Mouse (Mus musculus) liver, embryonic 16.5 days (tissue): ENCODE data around the gene Mtor. TPM values are rescaled to one million over a fixed set of nuclear protein-coding genes. Genes with fewer than 3 reads are reported as not detected.

ENCODE experiments used
- ATAC-seq: fragments of 200-750 bp; cut with Nextera tagmentation; 2 replicates; pipeline ENCODE4 v1.8.0; 2017; ENCODE audit warnings: low read depth, mild to moderate bottlenecking, moderate number of reproducible peaks, moderate library complexity
- H3K27ac ChIP-seq: fragments of 300-500 bp; sonication (generic); 2 replicates; pipeline ENCODE4 v1.5.1; 2014; ENCODE audit warnings: mild to moderate bottlenecking, low read length
- H3K27me3 ChIP-seq: fragments of 300-500 bp; sonication (generic); 2 replicates; pipeline ENCODE4 v1.6.1; 2014; ENCODE audit warnings: low read depth, low read length, mixed read lengths; ENCODE audit not compliant: control insufficient read depth, insufficient read depth
- H3K36me3 ChIP-seq: fragments of 300-500 bp; sonication (generic); 2 replicates; pipeline ENCODE4 v1.6.1; 2014; ENCODE audit warnings: mild to moderate bottlenecking; ENCODE audit not compliant: control insufficient read depth, insufficient read depth
- H3K4me1 ChIP-seq: fragments of 300-500 bp; sonication (generic); 2 replicates; pipeline ENCODE4 v1.6.1; 2014; ENCODE audit warnings: low read depth, low read length, mixed read lengths; ENCODE audit not compliant: control insufficient read depth
- H3K4me2 ChIP-seq: fragments of 300-500 bp; sonication (generic); 2 replicates; pipeline ENCODE4 v1.6.1; 2014; ENCODE audit warnings: low read depth, low read length, mixed read lengths
- H3K4me3 ChIP-seq: fragments of 300-500 bp; sonication (generic); 2 replicates; pipeline ENCODE4 v1.5.1; 2014; ENCODE audit warnings: low read depth, mild to moderate bottlenecking, low read length
- H3K9ac ChIP-seq: fragments of 300-500 bp; sonication (generic); 2 replicates; pipeline ENCODE4 v1.6.1; 2014; ENCODE audit warnings: low read depth, low read length
- H3K9me3 ChIP-seq: fragments of 300-500 bp; sonication (generic); replicated peaks from 2 replicates; pipeline ENCODE4 v1.6.1; 2016; ENCODE audit warnings: low read length; ENCODE audit not compliant: control insufficient read depth
- WGBS: fragments of 180-500 bp; shearing (Covaris S2); extraction: QIAGEN DNeasy Blood & Tissue Kit; methylation state at CpG from one replicate; pipeline ENCODE4 v1.1.7; 2014; ENCODE audit not compliant: insufficient replicate concordance; 5-methylcytosine and 5-hydroxymethylcytosine counted together
- polyA plus RNA-seq: library from polyadenylated mRNA; unstranded; fragments of >200 nt; fragmentation: Nextera tagmentation; extraction: Ambion mirVana; gene quantifications from 2 replicates; pipeline ENCODE4 v1.2.1, GENCODE M21; 2015

The Mtor gene
- polyA plus RNA-seq, 1 experiment from 2014 or later, result 7.6 TPM

DNA sequence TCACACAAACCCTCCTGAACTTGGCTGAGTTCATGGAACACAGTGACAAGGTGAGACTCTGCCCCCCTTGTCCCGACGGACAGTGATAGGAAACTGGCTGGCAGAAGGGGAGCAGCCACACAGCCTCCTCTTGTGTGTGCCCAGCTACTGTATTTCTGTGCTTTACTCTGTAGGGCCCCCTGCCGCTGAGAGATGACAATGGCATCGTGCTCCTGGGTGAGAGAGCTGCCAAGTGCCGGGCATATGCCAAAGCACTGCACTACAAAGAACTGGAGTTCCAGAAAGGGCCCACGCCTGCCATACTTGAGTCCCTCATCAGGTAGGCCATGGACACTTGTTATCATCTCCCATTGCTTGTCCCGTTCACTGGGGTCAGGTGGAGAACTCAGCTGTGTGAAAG is 43.0 kb downstream of the Mtor start:
- H3K9ac ChIP-seq, result no peak overlapping the region
- no peak overlapping the region for H3K27ac ChIP-seq

DNA sequence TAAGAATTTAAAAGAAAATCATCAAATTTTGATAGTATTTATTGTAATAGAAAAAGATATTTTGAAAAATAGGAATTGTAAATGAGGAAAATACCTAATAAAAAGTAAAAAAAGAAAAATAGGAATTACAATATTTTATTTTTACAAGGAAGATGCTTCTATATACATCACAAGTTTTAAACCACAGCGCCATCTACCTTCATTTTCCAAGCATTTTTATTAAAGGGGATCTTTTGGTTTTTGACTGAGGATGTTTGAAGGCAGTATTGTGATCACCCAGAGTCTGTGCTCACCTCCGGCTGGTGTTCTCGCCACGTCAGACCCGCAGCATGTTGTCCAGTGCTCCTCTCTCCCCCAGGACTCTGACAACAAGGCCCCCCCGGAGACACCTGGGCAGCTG is 46.7 kb downstream of the Mtor start:
- Histone ChIP-seq H3K4me1 (no peaks in the 10 kb centered on the region), H3K9ac (no peak overlapping the region), H3K4me2 (no peak overlapping the region), H3K36me3 (peaks cover 2% of the 10 kb centered on the region), H3K9me3 (no peaks in the 10 kb centered on the region), H3K27me3 (no peaks in the 10 kb centered on the region), H3K27ac (no peak overlapping the region), H3K4me3 (no peak overlapping the region)
- WGBS, result 83% methylated on average over 6 of the region's 6 CpGs
- ATAC-seq, result no peak

More for the DNA sequence above, 43.0 kb downstream of the Mtor start:
- WGBS, result 80% methylated on average over 7 of the region's 7 CpGs
- Histone ChIP-seq H3K4me3 (no peak overlapping the region), H3K36me3 (peaks cover 10% of the 10 kb centered on the region), H3K9me3 (no peaks in the 10 kb centered on the region), H3K4me1 (no peaks in the 10 kb centered on the region), H3K27me3 (no peaks in the 10 kb centered on the region), H3K4me2 (no peak overlapping the region)
- no peak for ATAC-seq

DNA sequence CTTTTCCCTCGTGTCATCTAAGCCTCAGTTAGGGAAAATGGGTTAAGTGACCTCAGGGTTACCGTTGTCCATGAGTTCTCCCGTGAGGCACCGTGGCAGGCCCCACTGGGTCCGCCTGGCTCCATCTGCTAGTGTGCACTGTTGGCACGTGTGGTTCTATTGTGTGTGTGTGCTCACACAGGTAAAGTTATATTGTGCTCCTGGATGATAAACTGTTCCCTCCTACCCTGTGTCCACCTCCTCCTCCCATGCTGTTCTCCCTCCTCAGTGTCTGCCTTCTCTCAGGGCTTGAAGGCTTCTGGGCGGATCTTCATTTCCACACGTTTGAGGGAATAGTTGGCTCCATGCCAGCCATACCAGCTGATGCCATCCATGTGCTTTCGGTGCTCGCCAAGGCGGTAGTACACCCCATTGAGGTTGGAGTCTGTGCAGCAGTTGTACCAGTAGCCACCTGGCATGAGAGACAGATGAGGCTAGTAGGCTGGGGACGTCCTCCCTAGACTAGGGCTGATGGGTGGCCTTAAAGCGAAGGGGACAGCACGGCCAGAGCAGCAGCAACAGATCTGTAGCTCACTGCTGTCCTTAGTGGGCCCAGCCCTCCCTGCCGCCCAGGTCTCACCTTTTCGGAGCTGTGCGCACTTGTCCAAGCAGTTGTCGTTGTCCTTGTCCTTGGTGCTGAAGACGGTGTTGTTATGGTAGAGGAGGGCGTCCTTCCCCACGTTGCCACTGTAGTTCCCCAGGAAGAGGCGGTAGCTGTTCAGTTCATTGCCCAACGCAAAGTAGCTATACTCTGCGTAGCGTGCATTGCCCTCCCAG is 47.7 kb downstream of the Mtor start:
- WGBS, result 83% methylated on average over 25 of the region's 25 CpGs
- Histone ChIP-seq H3K36me3 (peaks cover 2% of the 10 kb centered on the region), H3K4me1 (no peaks in the 10 kb centered on the region), H3K9ac (no peak overlapping the region), H3K27ac (no peak overlapping the region), H3K27me3 (no peaks in the 10 kb centered on the region), H3K9me3 (no peaks in the 10 kb centered on the region), H3K4me3 (no peak overlapping the region), H3K4me2 (no peak overlapping the region)
- ATAC-seq, result no peak

DNA sequence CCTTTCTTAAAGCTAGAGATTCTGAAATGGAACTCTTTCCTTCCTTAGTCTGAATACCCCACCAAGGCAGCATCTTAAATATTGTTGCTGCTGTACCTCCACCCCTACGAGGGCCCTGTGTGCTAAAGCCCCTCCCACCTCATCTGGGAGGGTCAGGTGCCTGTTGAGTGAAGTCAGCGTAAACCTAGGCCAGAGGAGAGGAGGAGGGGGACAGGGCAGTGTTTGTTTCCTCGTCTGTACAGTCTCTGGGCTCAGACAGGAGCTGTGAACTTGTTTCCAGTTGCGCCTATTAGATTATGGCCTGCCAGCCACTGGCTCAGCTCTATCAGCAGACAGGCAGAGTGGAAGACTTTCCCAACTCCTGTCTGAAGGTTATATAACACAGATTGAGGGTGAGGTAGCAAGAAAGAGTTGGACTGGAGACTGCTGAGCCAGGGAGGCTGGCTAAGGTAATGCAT is 52.0 kb downstream of the Mtor start, which contains the start of gene Angptl7:
Gene Angptl7 (minus strand): TSS at position 51 of the 458 bp plus-strand sequence.
- no peak within 1 kb of the TSS for H3K4me2 ChIP-seq
- H3K27me3 ChIP-seq, result no peaks in the 10 kb centered on the region
- H3K9me3 ChIP-seq, result no peaks in the 10 kb centered on the region
- H3K9ac ChIP-seq, result no peak within 1 kb of the TSS
- H3K36me3 ChIP-seq, result no peaks in the 10 kb centered on the region; the same call in none of the 2 replicates
- no peak within 1 kb of the TSS for H3K4me3 ChIP-seq
- H3K27ac ChIP-seq, result no peak within 1 kb of the TSS
- H3K4me1 ChIP-seq, result no peaks in the 10 kb centered on the region
- no peak for ATAC-seq
- WGBS, result 59% methylated on average over 4 of the region's 4 CpGs

DNA sequence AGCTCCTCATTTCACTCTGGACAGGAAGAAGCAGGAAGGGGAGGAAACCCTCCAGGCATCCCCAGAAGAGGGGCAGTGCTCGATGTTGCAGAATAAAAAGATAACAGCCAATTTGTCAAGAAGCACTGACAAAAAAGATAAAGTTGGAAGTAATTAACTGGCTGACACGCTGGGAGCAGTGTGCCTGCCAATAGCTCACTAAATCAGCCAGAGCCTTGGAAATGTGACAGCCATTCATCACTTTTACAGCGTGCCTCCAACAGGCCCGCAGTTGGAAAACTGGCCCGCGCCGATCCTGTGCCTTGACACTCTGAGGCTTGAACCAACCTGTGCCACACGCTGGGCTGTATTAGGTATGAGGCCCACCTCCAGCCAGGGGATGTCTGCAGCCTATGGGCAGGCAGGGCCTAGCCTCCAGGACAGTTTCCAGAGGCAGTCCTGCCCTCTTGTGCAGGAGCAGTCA is 56.1 kb downstream of the Mtor start:
- no peak for ATAC-seq
- Histone ChIP-seq H3K36me3 (peaks cover 5% of the 10 kb centered on the region), H3K4me3 (no peak overlapping the region), H3K9ac (no peak overlapping the region), H3K4me1 (no peaks in the 10 kb centered on the region), H3K27me3 (no peaks in the 10 kb centered on the region), H3K4me2 (no peak overlapping the region), H3K9me3 (no peaks in the 10 kb centered on the region), H3K27ac (no peak overlapping the region)
- 64% methylated on average over 8 of the region's 8 CpGs for WGBS

DNA sequence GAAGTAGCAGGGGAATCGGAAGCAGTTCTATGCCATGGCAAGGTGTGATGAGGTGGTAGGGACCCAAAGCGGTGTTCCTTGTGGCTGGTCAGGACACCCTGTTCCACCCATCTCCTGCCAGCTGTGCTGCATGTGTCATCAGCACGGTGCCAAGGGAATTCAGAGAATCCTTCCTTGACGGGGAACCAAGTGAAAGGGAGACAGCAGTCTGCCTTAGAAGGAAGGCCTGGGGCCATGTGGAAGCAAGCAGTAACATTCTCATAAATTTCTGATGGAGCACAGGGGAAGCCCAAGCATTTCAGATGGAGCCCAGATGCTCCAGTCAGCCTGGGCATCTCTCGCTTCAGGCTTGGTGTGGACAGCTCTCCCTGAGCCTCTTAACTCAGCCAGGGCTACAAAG is 59.2 kb downstream of the Mtor start:
- no peaks in the 10 kb centered on the region for H3K4me1 ChIP-seq
- no peak overlapping the region for H3K27ac ChIP-seq
- ATAC-seq, result no peak
- H3K4me3 ChIP-seq, result no peak overlapping the region
- peaks cover 5% of the 10 kb centered on the region for H3K36me3 ChIP-seq
- no peak overlapping the region for H3K4me2 ChIP-seq
- H3K9ac ChIP-seq, result no peak overlapping the region
- no peaks in the 10 kb centered on the region for H3K27me3 ChIP-seq
- 86% methylated on average over 5 of the region's 5 CpGs for WGBS
- H3K9me3 ChIP-seq, result no peaks in the 10 kb centered on the region

DNA sequence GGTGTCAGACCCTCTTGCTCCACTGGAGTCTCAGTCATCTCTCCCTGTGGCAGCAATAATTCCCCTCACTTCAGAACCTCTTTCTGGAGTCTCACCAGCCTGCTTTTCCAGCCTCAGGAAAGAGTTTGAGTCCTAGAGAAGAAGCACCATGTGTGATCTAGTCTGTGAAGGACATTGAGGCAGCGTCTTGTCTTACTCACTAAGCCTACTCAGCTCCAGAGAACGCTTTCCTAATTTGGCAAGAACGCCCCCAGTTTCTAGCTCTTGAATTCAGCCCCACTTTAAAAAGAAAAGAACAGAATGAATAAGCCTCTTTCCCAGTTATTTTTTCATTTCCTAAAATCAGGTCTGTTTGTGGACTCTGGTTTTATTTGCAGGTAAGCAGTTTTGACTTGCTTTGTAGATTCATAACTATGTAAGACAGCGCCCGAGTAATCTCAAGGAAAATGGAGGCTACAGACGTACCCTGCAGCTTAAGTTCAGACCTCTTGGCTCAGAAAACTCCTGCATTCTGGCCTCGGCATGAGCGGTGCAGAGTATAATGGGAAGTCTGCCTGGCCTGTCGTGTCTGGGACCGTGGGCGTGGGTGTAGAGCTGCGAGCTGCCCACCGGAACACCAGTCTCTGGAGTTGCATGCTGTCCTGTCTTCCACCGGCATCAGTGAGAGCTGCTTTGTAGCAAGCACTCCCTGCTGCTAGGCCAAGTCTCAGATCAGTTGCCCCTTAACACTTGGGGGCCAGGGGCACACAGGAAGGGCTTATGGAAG is 59.9 kb downstream of the Mtor start:
- WGBS, result 82% methylated on average over 14 of the region's 14 CpGs
- Histone ChIP-seq H3K4me3 (no peak overlapping the region), H3K27me3 (no peaks in the 10 kb centered on the region), H3K9me3 (no peaks in the 10 kb centered on the region), H3K9ac (no peak overlapping the region), H3K4me1 (no peaks in the 10 kb centered on the region), H3K27ac (no peak overlapping the region), H3K36me3 (peaks cover 5% of the 10 kb centered on the region), H3K4me2 (no peak overlapping the region)
- no peak for ATAC-seq

DNA sequence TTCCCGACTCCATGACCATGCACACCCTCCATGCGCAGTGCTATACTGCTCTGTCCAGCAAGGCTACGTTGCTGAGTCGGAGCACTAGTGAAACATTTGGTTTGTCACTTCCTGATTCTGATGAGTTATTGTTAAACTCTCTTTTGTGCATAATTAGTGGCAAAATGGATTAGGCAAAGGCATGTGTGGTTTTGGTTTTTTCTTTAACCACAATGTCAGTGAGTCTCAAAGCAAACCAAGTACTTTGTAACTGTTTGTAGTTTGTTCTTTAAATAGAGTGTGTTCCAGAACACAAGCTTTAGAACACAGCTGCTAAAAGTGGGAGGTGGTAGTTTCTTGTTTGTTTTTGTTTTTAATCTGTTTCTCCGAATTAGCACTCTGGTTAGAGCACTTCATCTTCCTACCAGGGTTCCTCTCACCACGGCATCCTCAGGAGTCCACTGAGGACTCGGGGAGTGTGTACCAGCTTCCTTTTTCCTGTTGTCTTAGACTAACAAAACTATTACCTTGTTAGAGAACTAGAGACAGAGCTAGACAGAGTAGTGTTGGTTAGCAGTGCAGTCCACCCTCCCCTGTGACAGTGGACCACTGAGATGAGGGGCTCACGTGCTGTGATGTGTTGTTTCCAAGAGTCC is 61.2 kb downstream of the Mtor start:
- ATAC-seq, result no peak
- peaks cover 6% of the 10 kb centered on the region for H3K36me3 ChIP-seq

More for the DNA sequence above, 61.2 kb downstream of the Mtor start:
- Histone ChIP-seq H3K4me1 (no peaks in the 10 kb centered on the region), H3K27me3 (no peaks in the 10 kb centered on the region), H3K27ac (no peak overlapping the region), H3K4me2 (no peak overlapping the region), H3K9me3 (no peaks in the 10 kb centered on the region), H3K4me3 (no peak overlapping the region), H3K9ac (no peak overlapping the region)
- 61% methylated on average over 8 of the region's 8 CpGs for WGBS
